Mouse (Mus musculus) cerebellum, postnatal 14 days (tissue): ENCODE results near the gene Lmo3.
A peak's percentile ranks its signal among the peaks of the same experiment; 100 is the strongest.

Experiments
- DNase-seq, 2 experiments: peaks; one replicate each; pipeline ENCODE4 v3.0.0; 2021; ENCODE audit warnings: mixed read lengths in 2 of 2

Gene Lmo3

DNA sequence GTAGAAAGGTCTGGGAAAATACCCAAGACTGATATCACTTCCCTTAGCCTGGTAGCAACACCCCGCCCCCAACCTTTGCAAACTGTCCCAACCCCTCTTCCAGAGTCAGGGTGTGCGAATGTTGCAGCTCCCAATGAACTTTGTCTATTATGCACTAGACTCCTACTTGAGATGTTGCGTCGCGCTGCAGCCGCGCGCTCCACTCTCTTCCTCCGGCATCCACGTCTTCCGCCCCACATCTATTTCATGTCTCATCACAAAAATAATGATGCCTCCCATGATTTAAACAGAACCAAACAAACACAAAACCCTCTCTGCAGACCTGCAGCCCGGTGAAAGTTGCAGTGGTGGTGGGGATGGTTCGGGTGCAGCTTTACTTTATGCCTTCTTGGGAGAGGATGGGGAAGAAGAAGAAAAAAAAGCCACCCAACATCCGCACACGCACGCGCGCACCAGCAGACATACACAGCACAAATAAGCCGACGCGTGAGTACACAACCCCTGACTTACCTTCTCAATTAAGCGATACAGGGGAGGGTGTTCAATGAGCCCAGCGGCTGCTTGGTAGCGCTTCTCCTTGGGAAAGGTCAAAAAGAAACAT lies 159.7 kb downstream of the Lmo3 start:
- peak; percentile 10 to 14 for DNase-seq

DNA sequence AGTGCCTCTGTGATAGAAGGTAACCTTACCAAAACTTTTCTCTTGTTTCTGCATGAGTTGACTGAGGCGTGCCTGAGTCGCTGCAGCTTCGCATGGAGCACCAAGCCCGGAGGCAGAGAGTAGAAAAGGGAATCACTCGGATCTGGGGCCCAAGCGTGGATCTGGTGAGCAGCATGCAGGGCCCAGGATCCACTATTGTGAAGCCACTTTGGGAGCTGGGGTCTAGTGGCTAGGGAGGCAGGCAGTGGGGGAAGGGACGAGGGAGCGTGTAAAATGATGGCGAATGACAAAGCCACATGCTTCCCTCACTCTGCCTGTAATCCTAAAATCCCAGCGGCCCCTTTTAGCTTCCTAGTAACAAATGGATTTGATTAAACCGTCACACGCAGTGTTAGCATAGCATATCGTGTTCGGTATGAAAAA lies 160.6 kb downstream of the Lmo3 start:
- DNase-seq, result peak; percentile 14 to 21

DNA sequence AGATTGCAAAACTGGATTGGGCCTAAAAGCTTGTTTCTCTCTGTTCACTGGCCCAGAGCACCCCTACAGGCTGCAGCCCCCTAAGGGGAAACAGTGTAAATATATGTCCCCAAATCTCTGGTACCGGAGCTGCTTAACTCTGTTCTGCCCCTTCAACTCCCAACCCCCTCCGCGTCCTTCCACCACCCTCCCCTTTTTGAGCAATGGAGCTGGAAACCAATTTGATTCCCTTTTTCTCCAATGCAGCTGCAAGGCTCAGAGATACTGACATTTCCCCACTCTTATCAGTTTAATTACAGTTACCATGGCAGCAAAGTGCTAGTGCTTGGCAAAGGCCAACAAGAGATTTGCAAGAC lies 161.3 kb downstream of the Lmo3 start:
- DNase-seq, result no peak

GRCm38 (mm10) chr6:138419871-138420535 lies 161.8 kb downstream of the Lmo3 start:
- DNase-seq, result no peak

DNA sequence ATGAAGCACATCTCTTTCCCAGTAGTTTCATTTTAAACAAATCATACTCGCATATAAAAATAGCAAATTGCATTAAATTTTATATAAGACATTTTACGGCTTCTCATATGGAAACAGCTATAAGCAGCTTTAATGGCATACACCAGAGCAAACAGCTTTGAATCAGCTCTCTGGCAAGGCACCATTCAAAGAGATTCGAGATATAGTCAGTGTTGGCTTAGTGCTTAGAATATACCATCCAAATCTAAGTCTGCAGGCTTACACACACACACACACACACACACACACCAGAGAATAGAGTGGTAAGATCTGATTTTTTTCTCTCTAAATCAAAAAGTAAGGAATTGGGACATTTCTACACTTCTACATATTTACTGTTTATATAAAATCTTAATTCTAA lies 169.7 kb downstream of the Lmo3 start:
- no peak for DNase-seq

- no peak for DNase-seq
These were observed 179.7 kb downstream of the Lmo3 start for GRCm38 (mm10) chr6:138402031-138402430.

GRCm38 (mm10) chr6:138398836-138399235 lies 182.9 kb downstream of the Lmo3 start:
- peak; percentile 30 to 57 for DNase-seq

DNA sequence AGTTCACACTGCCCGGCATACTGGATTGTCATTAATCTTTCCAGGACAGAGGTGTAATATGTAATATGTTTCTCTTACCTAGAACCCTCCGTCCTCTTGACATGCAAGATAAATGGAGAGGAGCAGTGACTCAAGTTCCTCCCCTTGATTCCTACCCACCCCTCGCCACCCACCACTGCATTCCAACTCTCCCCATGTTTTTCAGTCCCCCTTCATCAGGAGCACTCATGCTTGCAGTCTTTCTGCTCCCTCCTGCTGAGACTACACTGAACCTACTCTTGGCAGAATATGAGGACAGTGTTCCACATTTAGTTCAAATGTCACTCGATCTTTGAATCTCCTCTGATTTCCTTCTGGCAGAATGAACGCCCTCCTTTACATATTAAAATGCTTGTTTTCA lies 190.7 kb downstream of the Lmo3 start:
- DNase-seq, result no peak

DNA sequence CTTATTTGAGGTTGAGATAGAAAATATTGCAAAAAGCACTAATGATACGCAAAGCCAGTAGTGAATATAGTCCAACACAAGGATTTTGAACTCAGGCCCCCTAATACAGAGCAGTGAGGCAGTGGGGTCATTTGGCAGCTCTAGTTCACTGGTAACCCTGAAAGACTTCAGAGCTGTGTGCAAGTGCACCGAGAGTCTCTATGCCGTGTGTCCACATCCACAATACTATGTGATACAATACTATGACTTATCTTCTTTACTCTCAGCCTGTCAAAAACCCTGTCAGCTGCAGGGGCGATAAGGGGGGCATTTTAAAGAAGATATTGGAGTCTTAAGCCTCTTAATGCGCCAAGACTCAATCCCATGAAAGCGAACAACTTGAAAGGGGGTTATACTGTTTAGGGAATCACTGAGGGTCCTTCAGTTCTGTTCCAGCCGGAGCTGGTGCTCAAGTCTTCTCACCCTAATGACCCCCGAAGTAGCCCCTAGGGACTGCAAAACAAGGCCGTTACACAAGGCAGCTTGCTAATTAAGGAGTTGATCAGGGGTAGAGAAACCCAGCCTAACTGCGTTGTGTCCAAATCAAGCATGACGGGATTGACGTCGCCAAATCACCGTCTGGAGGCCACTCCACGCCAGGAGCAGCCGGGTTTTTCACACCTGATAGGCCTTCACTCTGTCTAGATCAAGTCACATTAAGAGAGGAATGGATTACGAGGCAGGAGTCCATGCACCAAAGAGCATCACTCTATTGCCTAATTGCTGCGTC lies 193.4 kb downstream of the Lmo3 start:
- DNase-seq, result peak; percentile 63 to 70

- no peak for DNase-seq
These were observed 198.6 kb downstream of the Lmo3 start for GRCm38 (mm10) chr6:138383208-138383607.

DNA sequence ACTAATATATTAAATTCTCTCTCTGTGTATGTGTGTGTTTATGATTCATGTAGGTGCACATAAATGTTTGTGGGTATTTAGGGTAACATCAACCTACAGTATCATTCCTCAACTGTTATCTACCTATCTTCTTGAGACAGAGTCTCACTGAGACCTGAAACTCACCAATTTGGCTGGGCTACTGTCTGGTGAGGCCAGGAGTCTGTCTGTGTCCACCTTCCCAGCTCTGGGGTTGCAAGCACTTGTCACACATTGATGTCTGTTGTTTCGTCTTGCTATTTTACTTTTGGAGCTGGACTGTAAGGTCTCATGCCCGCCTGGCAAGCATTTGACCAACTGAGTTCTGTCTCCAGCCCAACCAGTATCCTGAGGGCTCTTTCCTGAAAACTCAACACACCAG lies 210.6 kb downstream of the Lmo3 start:
- no peak for DNase-seq

DNA sequence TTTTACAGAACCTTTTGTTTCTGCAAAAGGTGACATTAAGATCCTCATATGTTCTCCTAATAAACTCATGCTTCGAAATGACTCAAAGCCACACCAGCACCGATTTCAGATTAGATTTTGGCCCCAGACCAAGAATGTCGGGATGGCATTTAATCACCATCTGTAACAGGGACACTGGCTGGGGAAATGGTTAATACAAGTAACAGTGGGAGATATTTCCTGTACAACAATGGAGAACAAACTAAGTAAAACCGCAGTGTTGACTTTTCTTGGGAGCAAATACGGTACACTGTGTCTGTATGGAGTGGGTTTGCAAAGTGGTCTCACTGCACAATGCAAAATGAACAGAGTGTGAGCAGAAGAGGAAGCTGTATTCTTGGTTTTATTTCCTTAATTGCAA lies 217.7 kb downstream of the Lmo3 start:
- DNase-seq, result peak; percentile 25 to 58

DNA sequence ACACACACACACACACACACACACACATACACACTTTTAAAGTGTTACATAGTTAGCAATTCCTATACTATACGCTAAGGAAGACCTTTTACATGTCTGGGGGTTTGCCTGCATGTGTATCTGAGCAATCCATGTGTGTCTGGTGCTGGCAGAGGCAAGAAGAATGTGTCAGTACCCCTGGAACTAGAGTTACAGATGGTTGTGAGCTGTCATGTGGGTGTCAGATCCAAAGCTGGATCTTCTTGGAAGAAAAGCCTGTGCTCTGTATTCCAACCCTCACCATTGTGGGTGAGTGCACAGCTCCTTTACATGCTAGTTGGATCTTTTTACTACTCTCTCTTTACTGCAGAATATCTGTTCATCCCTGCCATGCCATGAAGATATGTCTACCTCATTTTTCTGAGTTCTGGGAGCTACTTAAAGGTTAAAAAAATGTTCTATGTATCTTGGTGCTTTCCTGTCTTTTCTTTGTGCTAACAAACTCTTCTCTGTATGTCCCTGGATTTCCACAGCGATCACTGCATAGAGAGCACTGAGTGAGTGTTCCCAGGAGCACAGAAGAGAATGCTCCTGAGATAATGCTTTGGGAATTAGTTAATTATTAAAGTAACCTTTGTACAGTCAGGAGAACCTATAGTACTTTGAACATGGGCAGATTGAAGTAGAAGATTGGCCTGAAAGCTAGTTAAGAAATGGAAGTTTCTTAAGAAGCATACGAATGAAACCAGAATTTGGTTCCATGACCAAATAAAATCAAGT lies 231.0 kb downstream of the Lmo3 start:
- DNase-seq, result no peak

DNA sequence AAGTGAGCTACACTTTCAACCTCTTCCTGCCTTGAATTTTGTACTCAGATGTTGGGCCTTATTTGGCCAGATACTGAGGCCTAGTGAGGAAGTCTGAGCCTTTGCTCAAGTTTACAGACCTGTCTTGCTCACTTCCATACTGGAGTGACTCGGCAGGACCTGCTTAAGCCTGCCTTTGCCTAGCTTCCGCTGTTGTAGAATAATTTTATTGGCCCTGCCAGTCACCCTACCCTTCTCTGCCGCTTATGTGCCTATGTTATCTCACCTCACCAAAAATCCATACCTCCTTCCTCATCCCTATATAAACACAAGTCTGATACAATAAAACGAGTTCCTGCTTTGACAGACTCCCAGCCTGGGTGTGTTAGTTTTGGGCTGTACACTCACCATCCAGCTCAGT lies 235.2 kb downstream of the Lmo3 start:
- DNase-seq, result no peak

DNA sequence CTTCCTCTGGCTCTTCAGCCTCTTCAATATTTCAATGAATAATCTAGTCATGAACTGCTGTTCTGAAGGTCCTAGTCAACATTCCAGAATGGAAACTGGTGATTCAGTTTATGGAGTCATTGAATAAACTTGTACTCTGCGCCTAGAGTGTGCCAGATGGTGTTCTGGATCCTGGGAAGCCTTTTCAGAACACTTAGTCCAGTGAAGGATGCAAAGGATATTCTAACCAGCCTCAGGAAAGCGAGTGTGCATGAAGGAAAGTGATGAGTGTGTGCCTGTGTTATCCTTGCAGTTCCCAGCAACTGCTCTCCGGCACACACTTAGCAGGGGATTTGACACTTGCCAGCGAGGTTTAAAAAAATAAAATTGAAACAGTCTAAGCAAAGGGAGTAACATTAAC lies 245.9 kb downstream of the Lmo3 start:
- no peak for DNase-seq

- peak; percentile 20 to 32 for DNase-seq
These were observed 247.8 kb downstream of the Lmo3 start for GRCm38 (mm10) chr6:138333991-138334390.

DNA sequence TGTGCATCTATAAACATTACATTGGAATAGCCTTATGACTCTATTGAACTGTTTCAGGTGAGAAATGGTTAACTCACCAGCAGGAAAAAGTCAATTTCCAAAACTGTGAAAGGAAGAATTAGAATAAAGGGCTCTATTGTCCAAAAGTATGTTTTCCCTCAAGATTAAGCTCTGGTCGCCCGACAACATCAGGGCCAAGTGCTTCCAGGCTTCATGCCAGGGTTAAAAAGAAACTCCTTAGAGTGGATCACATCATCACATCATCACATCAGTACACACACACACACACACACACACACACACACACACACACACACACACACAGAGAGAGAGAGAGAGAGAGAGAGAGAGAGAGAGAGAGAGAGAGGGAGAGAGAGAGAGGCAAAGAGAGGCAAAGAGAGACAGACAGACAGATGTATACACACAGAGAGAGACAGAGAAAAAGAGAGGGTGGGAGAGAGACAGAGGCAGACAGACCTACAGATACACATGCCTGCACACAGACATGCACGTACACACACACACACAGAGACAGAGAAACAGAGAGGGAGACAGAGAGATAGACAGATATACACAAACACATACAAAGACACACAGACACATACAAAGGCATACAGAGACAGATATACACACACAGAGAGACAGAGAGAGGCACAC lies 255.9 kb downstream of the Lmo3 start:
- DNase-seq, result no peak

- no peak for DNase-seq
These were observed 256.6 kb downstream of the Lmo3 start for GRCm38 (mm10) chr6:138325145-138325544.

- DNase-seq, result no peak
These were observed 258.4 kb downstream of the Lmo3 start for GRCm38 (mm10) chr6:138323325-138323724.

DNA sequence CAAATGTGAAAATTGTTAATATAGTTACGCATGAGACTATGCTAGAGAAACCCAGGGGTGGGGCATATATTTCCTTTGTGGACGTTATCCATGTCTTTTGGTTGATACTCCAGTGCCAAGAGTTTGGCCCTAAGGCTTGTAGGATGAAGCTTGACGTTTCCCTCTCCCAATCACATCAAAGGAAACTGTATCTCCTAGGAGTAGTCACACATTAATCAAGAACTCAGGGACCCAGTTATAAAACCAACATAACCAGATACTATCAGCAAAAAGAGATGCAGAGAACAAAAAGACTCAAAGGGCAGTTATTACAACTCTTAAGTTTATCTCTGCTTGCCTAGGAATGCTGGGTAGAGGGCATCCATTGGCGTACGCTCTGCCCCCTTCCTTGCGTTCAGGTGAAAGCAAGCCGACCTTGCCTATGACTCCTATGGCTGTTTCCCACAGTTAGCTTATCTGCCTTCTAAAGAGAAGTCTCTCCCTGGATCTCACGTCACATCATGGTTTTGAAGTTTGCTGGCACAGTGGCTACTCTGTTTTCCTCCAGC lies 261.5 kb downstream of the Lmo3 start:
- no peak for DNase-seq
